Mouse (Mus musculus) liver, embryonic 12.5 days (tissue): Measurements from ENCODE around the gene Kcna1. TPM values are rescaled to one million over a fixed set of nuclear protein-coding genes. Genes with fewer than 3 reads are reported as not detected.

Experiments used
- ATAC-seq: fragments of 200-750 bp; cut with Nextera tagmentation; 2 replicates; pipeline ENCODE4 v1.8.0; 2017; ENCODE audit warnings: moderate number of reproducible peaks, mild to moderate bottlenecking, moderate library complexity
- H3K27ac ChIP-seq: fragments of 300-500 bp; sonication (generic); 2 replicates; pipeline ENCODE4 v1.5.1; 2016; ENCODE audit warnings: mild to moderate bottlenecking
- H3K27me3 ChIP-seq: fragments of 300-500 bp; sonication (generic); replicated peaks from 2 replicates; pipeline ENCODE4 v1.6.1; 2016; ENCODE audit warnings: mild to moderate bottlenecking, moderate library complexity
- H3K36me3 ChIP-seq: fragments of 300-500 bp; sonication (generic); 2 replicates; pipeline ENCODE4 v1.6.1; 2016; ENCODE audit warnings: mild to moderate bottlenecking, moderate library complexity
- H3K4me1 ChIP-seq: fragments of 300-500 bp; sonication (generic); 2 replicates; pipeline ENCODE4 v1.6.1; 2016
- H3K4me2 ChIP-seq: fragments of 300-500 bp; sonication (generic); 2 replicates; pipeline ENCODE4 v1.6.1; 2016; ENCODE audit warnings: mild to moderate bottlenecking, moderate library complexity
- H3K4me3 ChIP-seq: fragments of 300-500 bp; sonication (generic); 2 replicates; pipeline ENCODE4 v1.5.1; 2016; ENCODE audit warnings: mild to moderate bottlenecking, moderate library complexity
- H3K9ac ChIP-seq: fragments of 300-500 bp; sonication (generic); 2 replicates; pipeline ENCODE4 v1.6.1; 2016; ENCODE audit warnings: mild to moderate bottlenecking, moderate library complexity
- H3K9me3 ChIP-seq: fragments of 300-500 bp; sonication (generic); replicated peaks from 2 replicates; pipeline ENCODE4 v1.6.1; 2016; ENCODE audit warnings: mild to moderate bottlenecking, moderate library complexity
- WGBS: fragments of 180-500 bp; shearing (Covaris S2); methylation state at CpG from one replicate; pipeline ENCODE4 v1.1.7; 2016; ENCODE audit not compliant: insufficient replicate concordance; 5-methylcytosine and 5-hydroxymethylcytosine counted together
- polyA plus RNA-seq: library from polyadenylated mRNA; unstranded; fragments of >200 nt; fragmentation: Nextera tagmentation; extraction: Ambion mirVana; gene quantifications from 2 replicates; pipeline ENCODE4 v1.2.1, GENCODE M21; 2016

Kcna1 gene
- polyA plus RNA-seq, 1 experiment from 2014 or later = 0.15 TPM

DNA sequence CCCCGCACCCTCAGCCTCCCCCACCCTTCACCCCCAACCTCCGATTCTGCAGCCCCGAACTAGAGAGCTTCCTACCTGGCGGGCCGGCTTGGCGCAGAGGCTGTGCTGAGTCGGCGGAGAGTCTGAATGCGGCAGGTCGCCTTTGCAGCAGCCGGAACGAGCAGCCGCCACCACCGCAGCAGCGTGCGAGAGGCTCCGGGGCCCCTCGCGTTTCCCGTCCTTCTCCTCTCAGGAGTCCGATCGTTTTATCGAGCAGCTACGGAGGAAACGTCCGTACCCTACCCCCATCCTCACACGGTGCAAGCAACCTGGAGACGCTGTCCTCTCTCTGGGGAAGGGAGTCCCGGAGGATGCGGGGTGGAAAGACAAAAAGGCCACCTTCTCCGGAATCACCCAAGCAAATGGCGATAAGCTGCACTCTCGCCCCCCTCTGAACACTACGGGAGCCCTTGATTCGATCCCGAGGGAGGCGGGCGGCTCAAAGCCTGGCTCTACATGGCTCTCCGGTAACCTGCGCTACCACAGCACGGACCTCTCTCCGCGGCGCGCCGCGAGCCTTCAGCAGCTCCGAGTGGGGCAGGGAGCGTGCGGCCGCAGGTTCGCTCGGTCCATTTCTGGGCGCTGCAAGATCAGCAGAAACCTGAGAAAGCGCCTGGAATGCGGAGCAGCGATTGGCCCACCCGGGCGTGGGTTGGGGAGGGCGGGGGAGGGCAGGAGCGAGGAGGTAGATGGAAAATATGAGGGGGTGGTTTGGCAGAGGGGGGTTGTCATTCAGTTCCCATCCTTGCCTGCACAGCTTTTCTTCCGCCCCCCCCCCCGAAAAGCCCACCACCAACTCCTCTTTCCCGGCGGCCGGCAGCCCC is 1.8 kb downstream of the Kcna1 start:
- H3K4me1 ChIP-seq = peaks cover 11% of the 10 kb centered on the region; the same call in 1 of the 2 replicates
- H3K36me3 ChIP-seq = no peaks in the 10 kb centered on the region
- ATAC-seq = no peak
- H3K4me2 ChIP-seq = peak overlapping the region; percentile 57
- H3K9ac ChIP-seq = no peak overlapping the region
- peak overlapping the region; percentile 32 for H3K4me3 ChIP-seq
- H3K27me3 ChIP-seq = peaks cover 74% of the 10 kb centered on the region
- no peaks in the 10 kb centered on the region for H3K9me3 ChIP-seq
- no peak overlapping the region for H3K27ac ChIP-seq
- 1% methylated on average over 64 of the region's 66 CpGs for WGBS

DNA sequence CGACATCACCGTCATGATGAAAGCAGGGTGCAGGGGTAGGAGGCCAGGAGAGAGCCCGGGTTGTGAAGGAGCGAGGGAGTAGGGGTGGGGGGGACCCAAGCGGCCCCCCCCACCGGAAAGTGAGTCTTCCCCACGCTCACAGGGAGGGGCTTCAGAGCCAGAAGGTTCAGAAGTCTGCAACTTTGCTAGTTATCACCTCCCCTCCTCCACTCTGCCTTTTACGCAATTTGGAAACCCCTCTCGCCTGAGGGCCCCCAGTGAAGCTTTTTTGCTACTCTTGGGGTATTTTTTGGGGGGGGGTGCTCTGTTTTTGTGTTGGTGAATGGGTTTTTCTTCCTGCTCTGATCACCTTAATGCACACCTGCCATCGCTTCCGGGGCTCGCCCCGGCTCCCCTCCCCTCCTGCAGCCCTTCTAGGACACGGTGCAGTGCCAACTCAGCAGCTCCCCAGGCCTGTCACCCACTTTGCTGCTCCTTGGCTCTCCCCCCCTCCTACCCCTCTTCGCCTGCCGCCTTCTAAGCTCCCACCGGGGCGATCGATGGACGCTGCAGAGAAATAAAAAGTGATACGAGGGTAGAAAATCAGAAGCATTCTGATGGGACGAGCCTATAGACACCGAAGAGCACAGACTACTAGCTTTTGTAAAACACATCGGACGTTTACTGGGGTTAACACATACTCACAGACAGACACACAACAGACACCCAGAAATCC is 2.7 kb downstream of the Kcna1 start:
- Histone ChIP-seq H3K4me1 (peaks cover 11% of the 10 kb centered on the region; the same call in 1 of the 2 replicates), H3K27ac (no peak overlapping the region), H3K9ac (no peak overlapping the region), H3K4me2 (peak overlapping the region; percentile 57), H3K9me3 (no peaks in the 10 kb centered on the region), H3K4me3 (peak overlapping the region; percentile 32), H3K36me3 (no peaks in the 10 kb centered on the region), H3K27me3 (peaks cover 82% of the 10 kb centered on the region)
- ATAC-seq = no peak
- WGBS = 3% methylated on average over 25 of the region's 25 CpGs

- no peak for ATAC-seq
- H3K27me3 ChIP-seq = peaks cover 82% of the 10 kb centered on the region
- no peaks in the 10 kb centered on the region for H3K9me3 ChIP-seq
- no peak overlapping the region for H3K9ac ChIP-seq
- peak overlapping the region; percentile 57 for H3K4me2 ChIP-seq
- H3K4me3 ChIP-seq = peak overlapping the region; percentile 32; the same call in 1 of the 2 replicates
- H3K27ac ChIP-seq = no peak overlapping the region
- peaks cover 11% of the 10 kb centered on the region; the same call in 1 of the 2 replicates for H3K4me1 ChIP-seq
- no peaks in the 10 kb centered on the region for H3K36me3 ChIP-seq
- WGBS = 3% methylated on average over 36 of the region's 36 CpGs
These were observed 3.3 kb downstream of the Kcna1 start for GRCm38 (mm10) chr6:126642856-126643321.

GRCm38 (mm10) chr6:126628451-126628850 is 17.7 kb downstream of the Kcna1 start:
- Histone ChIP-seq H3K4me2 (no peak overlapping the region), H3K9ac (no peak overlapping the region), H3K4me1 (no peaks in the 10 kb centered on the region), H3K4me3 (no peak overlapping the region), H3K27ac (no peak overlapping the region), H3K36me3 (no peaks in the 10 kb centered on the region), H3K9me3 (no peaks in the 10 kb centered on the region), H3K27me3 (no peaks in the 10 kb centered on the region)
- no peak for ATAC-seq
- WGBS = 71% methylated on average over 7 of the region's 7 CpGs

GRCm38 (mm10) chr6:126618455-126618854 is 27.7 kb downstream of the Kcna1 start:
- no peak overlapping the region for H3K27ac ChIP-seq
- H3K4me1 ChIP-seq = no peaks in the 10 kb centered on the region
- H3K4me2 ChIP-seq = no peak overlapping the region
- no peak overlapping the region for H3K4me3 ChIP-seq
- no peak overlapping the region for H3K9ac ChIP-seq
- H3K27me3 ChIP-seq = no peaks in the 10 kb centered on the region
- 71% methylated on average over 4 of the region's 4 CpGs for WGBS
- no peaks in the 10 kb centered on the region for H3K9me3 ChIP-seq
- ATAC-seq = no peak
- H3K36me3 ChIP-seq = no peaks in the 10 kb centered on the region

GRCm38 (mm10) chr6:126610746-126611145 is 35.4 kb downstream of the Kcna1 start:
- no peak overlapping the region for H3K9ac ChIP-seq
- no peak overlapping the region for H3K4me3 ChIP-seq
- H3K36me3 ChIP-seq = no peaks in the 10 kb centered on the region
- H3K27ac ChIP-seq = no peak overlapping the region
- no peak overlapping the region for H3K4me2 ChIP-seq
- no peaks in the 10 kb centered on the region for H3K4me1 ChIP-seq
- H3K27me3 ChIP-seq = no peaks in the 10 kb centered on the region
- H3K9me3 ChIP-seq = no peaks in the 10 kb centered on the region
- WGBS = 71% methylated on average over 4 of the region's 4 CpGs
- ATAC-seq = no peak

DNA sequence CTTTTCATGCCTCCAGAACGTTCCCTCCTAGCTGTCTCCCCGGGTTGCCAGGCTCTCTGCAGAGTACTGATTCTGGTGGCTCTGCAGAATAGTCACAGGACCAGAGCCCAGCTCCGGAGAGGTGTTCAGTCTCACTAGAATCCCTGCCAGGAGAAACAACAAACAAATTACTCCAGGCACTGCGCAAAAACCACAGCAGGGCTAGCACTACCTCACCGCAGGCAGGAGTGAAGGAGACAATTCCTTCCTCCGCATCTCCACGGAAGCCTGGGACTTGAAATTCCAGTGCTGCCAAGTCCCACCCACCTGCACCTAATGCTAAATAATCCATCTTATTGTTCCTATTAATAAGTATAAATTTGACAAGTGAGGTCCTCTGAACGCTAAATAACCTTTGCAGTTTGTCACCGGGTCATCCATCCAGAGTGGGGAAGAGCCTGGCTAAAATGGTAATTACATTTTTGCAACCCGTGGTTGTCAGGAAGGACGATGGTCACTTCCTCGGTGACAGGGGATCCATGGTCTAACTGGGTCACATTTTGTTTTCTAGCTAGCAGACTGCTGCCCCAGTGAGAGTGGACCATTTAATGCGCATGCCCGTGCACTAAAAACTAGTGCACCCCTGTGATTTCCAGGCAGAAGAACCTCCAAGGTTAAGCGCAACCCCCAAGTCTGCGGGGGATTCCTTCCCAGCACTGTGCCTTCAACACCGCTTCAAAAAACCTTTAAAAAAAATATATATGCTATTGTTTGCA is 36.8 kb downstream of the Kcna1 start:
- no peak overlapping the region for H3K4me3 ChIP-seq

DNA sequence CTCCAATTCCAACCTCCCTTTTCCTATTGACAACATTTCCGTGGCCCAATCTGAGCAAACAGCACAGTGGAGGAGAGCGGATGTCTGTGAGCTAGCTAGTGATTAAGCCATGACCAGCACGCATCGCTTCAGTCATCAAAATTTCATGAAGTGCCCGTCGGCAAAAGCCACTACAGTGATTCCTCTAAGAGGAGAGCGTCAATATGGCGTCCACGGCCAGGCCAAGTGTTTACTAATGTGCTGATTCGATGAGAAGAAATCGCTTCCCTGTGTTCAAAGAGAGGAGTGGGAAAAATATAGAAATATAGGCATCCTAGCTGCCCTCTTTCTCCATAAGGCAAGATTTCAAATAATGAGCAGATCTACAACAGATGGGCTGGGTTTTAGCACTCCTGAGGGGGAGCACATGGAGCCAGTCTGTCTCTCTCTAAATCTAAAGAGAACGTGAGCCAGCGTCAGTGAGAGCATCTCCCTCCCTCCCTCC is 44.3 kb downstream of the Kcna1 start:
- no peak overlapping the region for H3K27ac ChIP-seq
- H3K36me3 ChIP-seq = no peaks in the 10 kb centered on the region
- no peaks in the 10 kb centered on the region for H3K9me3 ChIP-seq
- WGBS = 79% methylated on average over 13 of the region's 13 CpGs
- H3K4me2 ChIP-seq = no peak overlapping the region
- no peaks in the 10 kb centered on the region for H3K4me1 ChIP-seq
- no peaks in the 10 kb centered on the region for H3K27me3 ChIP-seq
- ATAC-seq = no peak
- no peak overlapping the region for H3K9ac ChIP-seq
- H3K4me3 ChIP-seq = no peak overlapping the region

More for the DNA sequence above, 36.8 kb downstream of the Kcna1 start:
- 66% methylated on average over 17 of the region's 17 CpGs for WGBS
- Histone ChIP-seq H3K36me3 (no peaks in the 10 kb centered on the region), H3K9me3 (no peaks in the 10 kb centered on the region), H3K4me1 (no peaks in the 10 kb centered on the region), H3K27me3 (no peaks in the 10 kb centered on the region), H3K4me2 (no peak overlapping the region), H3K9ac (no peak overlapping the region), H3K27ac (no peak overlapping the region)
- ATAC-seq = no peak

DNA sequence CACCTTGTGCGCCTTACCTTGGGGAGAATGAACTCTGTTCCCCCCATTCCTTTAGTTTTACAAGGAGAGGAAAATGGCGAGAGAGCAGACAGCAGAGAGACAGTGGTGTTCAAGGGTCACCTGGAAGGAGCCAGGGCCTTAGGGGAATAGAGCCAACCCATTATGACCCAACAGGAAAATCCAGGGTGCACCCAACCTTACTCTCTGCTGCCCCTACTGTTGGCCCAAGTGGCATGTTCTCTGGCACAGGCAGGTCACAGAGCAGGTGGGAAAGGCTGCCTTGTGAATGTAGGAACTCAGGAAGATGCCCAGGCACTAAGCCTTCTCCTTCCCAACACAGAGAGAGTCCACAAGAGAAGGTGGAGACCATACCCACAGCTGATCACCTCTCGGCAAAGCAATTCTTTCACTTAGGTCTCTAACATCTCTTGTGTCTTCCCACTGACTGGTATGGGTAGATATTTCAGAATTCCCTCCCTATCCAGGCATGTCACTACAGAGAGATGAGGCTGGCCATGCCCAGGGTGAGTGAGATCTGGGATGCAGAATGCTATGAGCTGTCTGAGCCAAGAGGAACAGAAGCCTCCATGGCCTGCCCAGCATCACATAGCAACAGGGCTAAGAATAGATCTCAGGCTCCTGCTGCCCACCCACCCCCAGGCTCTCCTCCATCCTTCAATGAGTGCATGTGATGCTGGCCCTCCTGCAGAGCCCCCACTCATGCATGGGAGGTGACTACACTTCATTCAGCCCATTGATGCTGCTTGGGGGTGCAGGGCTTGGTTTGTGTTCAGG is 46.8 kb downstream of the Kcna1 start:
- Histone ChIP-seq H3K27ac (no peak overlapping the region), H3K36me3 (no peaks in the 10 kb centered on the region), H3K9me3 (no peaks in the 10 kb centered on the region), H3K4me1 (no peaks in the 10 kb centered on the region), H3K4me2 (no peak overlapping the region), H3K27me3 (no peaks in the 10 kb centered on the region), H3K9ac (no peak overlapping the region), H3K4me3 (no peak overlapping the region)
- no peak for ATAC-seq
- 67% methylated on average over 3 of the region's 3 CpGs for WGBS

DNA sequence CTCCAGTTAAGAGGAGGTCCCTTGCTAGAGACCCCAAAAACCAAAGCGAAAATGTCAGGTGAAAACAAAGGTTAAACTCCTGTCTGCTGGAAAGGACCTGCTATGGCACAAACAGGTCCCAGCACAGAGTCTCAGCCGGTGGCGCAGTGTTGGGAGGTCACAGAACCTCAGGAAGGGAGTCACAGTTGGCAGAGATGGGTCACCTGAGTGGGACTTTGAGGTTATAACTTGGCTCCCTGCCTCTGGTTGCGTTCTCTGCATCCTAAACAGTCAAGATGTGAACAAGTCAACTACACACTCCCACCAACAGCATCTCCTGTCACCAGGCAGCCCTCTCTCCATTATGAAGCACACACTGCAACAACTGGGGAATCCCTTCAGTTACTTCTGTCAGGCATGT is 48.4 kb downstream of the Kcna1 start:
- ATAC-seq = no peak
- no peak overlapping the region for H3K4me2 ChIP-seq
- no peaks in the 10 kb centered on the region for H3K4me1 ChIP-seq
- H3K36me3 ChIP-seq = no peaks in the 10 kb centered on the region
- no peaks in the 10 kb centered on the region for H3K9me3 ChIP-seq
- no peak overlapping the region for H3K27ac ChIP-seq
- WGBS = 74% methylated on average over 4 of the region's 4 CpGs
- no peaks in the 10 kb centered on the region for H3K27me3 ChIP-seq
- no peak overlapping the region for H3K4me3 ChIP-seq
- H3K9ac ChIP-seq = no peak overlapping the region
